Mouse (Mus musculus): ENCODE data around the gene Ccdc171. TPM values are rescaled to one million over a fixed set of nuclear protein-coding genes. Genes with fewer than 3 reads are reported as not detected.
"Not testable (repeated sequence)": the region's sequence is repeated elsewhere in the genome, so short reads cannot be mapped to it uniquely, and the experiment has no call there.

Gene Ccdc171
- polyA plus RNA-seq, 1 experiment from 2014 or later, result 2.4 TPM

- Histone ChIP-seq H3K36me3 (no peaks in the 10 kb centered on the region), H3K9ac (no peak overlapping the region), H3K4me2 (no peak overlapping the region), H3K4me3 (no peak overlapping the region), H3K4me1 (peaks cover 16% of the 10 kb centered on the region), H3K27me3 (replicated peaks) (no peaks in the 10 kb centered on the region), H3K27ac (no peak overlapping the region), H3K9me3 (replicated peaks) (no peaks in the 10 kb centered on the region)
- ATAC-seq, result no peak
- WGBS (ENCODE audit: insufficient replicate concordance), result 17% methylated on average over 1 of the region's 1 CpGs
These were observed 54.8 kb downstream of the Ccdc171 start for GRCm38 (mm10) chr4:83580157-83580556.

- no peak for ATAC-seq
- no peak overlapping the region for H3K9ac ChIP-seq
- no peaks in the 10 kb centered on the region for H3K9me3 ChIP-seq (replicated peaks)
- 82% methylated on average over 1 of the region's 1 CpGs for WGBS (ENCODE audit: insufficient replicate concordance)
- no peak overlapping the region for H3K4me2 ChIP-seq
- no peaks in the 10 kb centered on the region for H3K36me3 ChIP-seq
- H3K27ac ChIP-seq, result no peak overlapping the region
- no peaks in the 10 kb centered on the region for H3K27me3 ChIP-seq (replicated peaks)
- H3K4me1 ChIP-seq, result no peaks in the 10 kb centered on the region
- H3K4me3 ChIP-seq, result no peak overlapping the region
These were observed 62.2 kb downstream of the Ccdc171 start for GRCm38 (mm10) chr4:83587563-83587962.

- Histone ChIP-seq H3K4me2 (no peak overlapping the region), H3K9me3 (replicated peaks) (no peaks in the 10 kb centered on the region), H3K4me3 (no peak overlapping the region), H3K27me3 (replicated peaks) (no peaks in the 10 kb centered on the region), H3K36me3 (no peaks in the 10 kb centered on the region), H3K4me1 (no peaks in the 10 kb centered on the region), H3K9ac (no peak overlapping the region), H3K27ac (no peak overlapping the region)
- no peak for ATAC-seq
- WGBS (ENCODE audit: insufficient replicate concordance), result 12% methylated on average over 2 of the region's 2 CpGs
These were observed 71.1 kb downstream of the Ccdc171 start for GRCm38 (mm10) chr4:83596486-83596885.

- no peak overlapping the region for H3K27ac ChIP-seq
- H3K4me2 ChIP-seq, result no peak overlapping the region
- 65% methylated on average over 3 of the region's 3 CpGs for WGBS (ENCODE audit: insufficient replicate concordance)
- no peaks in the 10 kb centered on the region for H3K27me3 ChIP-seq (replicated peaks)
- H3K9me3 ChIP-seq (replicated peaks), result no peaks in the 10 kb centered on the region
- ATAC-seq, result no peak
- no peak overlapping the region for H3K4me3 ChIP-seq
- H3K4me1 ChIP-seq, result no peaks in the 10 kb centered on the region
- H3K36me3 ChIP-seq, result no peaks in the 10 kb centered on the region
- H3K9ac ChIP-seq, result no peak overlapping the region
These were observed 85.8 kb downstream of the Ccdc171 start for GRCm38 (mm10) chr4:83611111-83611510.

- 0 out of 2 replicates have a peak overlapping the region, but pooled peaks have one; percentile 10 for H3K27ac ChIP-seq
- peak; percentile 91 for ATAC-seq
- H3K9ac ChIP-seq; H3K36me3 ChIP-seq; H3K9me3 ChIP-seq (replicated peaks); H3K27me3 ChIP-seq (replicated peaks); H3K4me3 ChIP-seq: not testable (repeated sequence)
- WGBS (ENCODE audit: insufficient replicate concordance), result 26% methylated on average over 10 of the region's 13 CpGs
- peaks cover 11% of the 10 kb centered on the region for H3K4me1 ChIP-seq
- H3K4me2 ChIP-seq, result peak overlapping the region; percentile 41
These were observed 97.8 kb downstream of the Ccdc171 start for GRCm38 (mm10) chr4:83623021-83623711.

GRCm38 (mm10) chr4:83623732-83624131 is 98.4 kb downstream of the Ccdc171 start:
- Histone ChIP-seq H3K36me3 (no peaks in the 10 kb centered on the region), H3K4me1 (peaks cover 11% of the 10 kb centered on the region), H3K9me3 (replicated peaks) (no peaks in the 10 kb centered on the region), H3K27ac (0 out of 2 replicates have a peak overlapping the region, but pooled peaks have one; percentile 10), H3K27me3 (replicated peaks) (no peaks in the 10 kb centered on the region), H3K9ac (no peak overlapping the region), H3K4me2 (peak overlapping the region; percentile 41), H3K4me3 (no peak overlapping the region)
- ATAC-seq, result no peak
- WGBS (ENCODE audit: insufficient replicate concordance), result 83% methylated on average over 4 of the region's 4 CpGs

- no peak for ATAC-seq
- H3K27me3 ChIP-seq (replicated peaks), result no peaks in the 10 kb centered on the region
- 86% methylated on average over 4 of the region's 4 CpGs for WGBS (ENCODE audit: insufficient replicate concordance)
These were observed 126.1 kb downstream of the Ccdc171 start for GRCm38 (mm10) chr4:83651453-83651852.

GRCm38 (mm10) chr4:83655396-83655795 is 130.1 kb downstream of the Ccdc171 start:
- ATAC-seq, result no peak
- 50% methylated on average over 6 of the region's 6 CpGs for WGBS (ENCODE audit: insufficient replicate concordance)
- no peaks in the 10 kb centered on the region for H3K4me1 ChIP-seq
- no peak overlapping the region for H3K9ac ChIP-seq
- H3K27me3 ChIP-seq (replicated peaks), result no peaks in the 10 kb centered on the region
- no peak overlapping the region for H3K4me3 ChIP-seq
- H3K36me3 ChIP-seq, result no peaks in the 10 kb centered on the region
- no peak overlapping the region for H3K27ac ChIP-seq
- H3K9me3 ChIP-seq (replicated peaks), result no peaks in the 10 kb centered on the region
- no peak overlapping the region for H3K4me2 ChIP-seq

More at GRCm38 (mm10) chr4:83651453-83651852, 126.1 kb downstream of the Ccdc171 start:
- H3K4me3 ChIP-seq, result no peak overlapping the region
- H3K9me3 ChIP-seq (replicated peaks), result no peaks in the 10 kb centered on the region
- no peak overlapping the region for H3K27ac ChIP-seq
- no peak overlapping the region for H3K9ac ChIP-seq
- no peaks in the 10 kb centered on the region for H3K4me1 ChIP-seq
- H3K4me2 ChIP-seq, result no peak overlapping the region
- no peaks in the 10 kb centered on the region for H3K36me3 ChIP-seq

GRCm38 (mm10) chr4:83656571-83656970 is 131.2 kb downstream of the Ccdc171 start:
- ATAC-seq, result no peak
- no peaks in the 10 kb centered on the region for H3K4me1 ChIP-seq
- no peaks in the 10 kb centered on the region for H3K36me3 ChIP-seq
- 59% methylated on average over 10 of the region's 10 CpGs for WGBS (ENCODE audit: insufficient replicate concordance)
- no peak overlapping the region for H3K4me2 ChIP-seq
- H3K27ac ChIP-seq, result no peak overlapping the region
- no peak overlapping the region for H3K9ac ChIP-seq
- H3K4me3 ChIP-seq, result no peak overlapping the region
- no peaks in the 10 kb centered on the region for H3K9me3 ChIP-seq (replicated peaks)
- H3K27me3 ChIP-seq (replicated peaks), result no peaks in the 10 kb centered on the region

GRCm38 (mm10) chr4:83657021-83657420 is 131.7 kb downstream of the Ccdc171 start:
- Histone ChIP-seq H3K9me3 (replicated peaks) (no peaks in the 10 kb centered on the region), H3K27me3 (replicated peaks) (no peaks in the 10 kb centered on the region), H3K4me3 (no peak overlapping the region), H3K4me1 (no peaks in the 10 kb centered on the region), H3K4me2 (no peak overlapping the region), H3K27ac (no peak overlapping the region), H3K9ac (no peak overlapping the region), H3K36me3 (no peaks in the 10 kb centered on the region)
- ATAC-seq, result no peak
- WGBS (ENCODE audit: insufficient replicate concordance), result 72% methylated on average over 6 of the region's 6 CpGs

- no peak for ATAC-seq
- Histone ChIP-seq H3K4me1 (no peaks in the 10 kb centered on the region), H3K4me3 (no peak overlapping the region), H3K27me3 (replicated peaks) (no peaks in the 10 kb centered on the region), H3K36me3 (no peaks in the 10 kb centered on the region), H3K9me3 (replicated peaks) (no peaks in the 10 kb centered on the region), H3K9ac (no peak overlapping the region), H3K4me2 (no peak overlapping the region), H3K27ac (no peak overlapping the region)
- 81% methylated on average over 10 of the region's 10 CpGs for WGBS (ENCODE audit: insufficient replicate concordance)
These were observed 133.1 kb downstream of the Ccdc171 start for GRCm38 (mm10) chr4:83658415-83658814.

GRCm38 (mm10) chr4:83659411-83659810 is 134.1 kb downstream of the Ccdc171 start:
- Histone ChIP-seq H3K4me1 (no peaks in the 10 kb centered on the region), H3K4me3 (no peak overlapping the region), H3K27me3 (replicated peaks) (no peaks in the 10 kb centered on the region), H3K9me3 (replicated peaks) (no peaks in the 10 kb centered on the region), H3K27ac (no peak overlapping the region), H3K4me2 (no peak overlapping the region), H3K9ac (no peak overlapping the region), H3K36me3 (no peaks in the 10 kb centered on the region)
- WGBS (ENCODE audit: insufficient replicate concordance), result 80% methylated on average over 11 of the region's 11 CpGs
- ATAC-seq, result no peak

All from liver, embryonic 12.5 days (tissue).